Mouse (Mus musculus): ENCODE measurements around the gene Amigo2.

DNA sequence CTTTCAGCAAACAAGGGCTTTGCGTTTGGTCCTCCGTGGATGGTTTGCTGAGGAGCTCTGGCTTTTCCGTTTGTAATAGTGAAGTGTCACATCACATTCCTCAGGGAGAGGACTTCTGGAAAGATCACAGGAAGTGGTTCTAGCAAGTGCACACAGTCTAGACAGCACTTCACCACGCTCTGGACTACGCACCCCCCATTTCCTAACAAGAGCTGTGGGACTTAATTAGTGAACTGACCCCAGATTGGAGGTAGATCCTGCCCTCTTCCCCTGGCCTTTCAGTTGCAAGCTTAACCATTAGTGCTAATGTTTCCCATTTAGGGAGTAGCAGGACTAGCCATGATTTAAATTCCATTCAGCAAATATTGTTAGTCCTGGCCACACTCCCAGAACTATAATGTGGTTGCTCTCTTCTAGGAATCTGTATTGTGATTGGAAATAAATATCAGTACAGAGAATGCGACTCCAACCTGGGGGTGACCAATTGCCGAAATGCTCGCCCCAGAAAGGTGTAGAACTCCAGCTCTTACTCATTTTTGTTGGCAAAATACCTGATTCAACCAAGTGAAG is 10.2 kb upstream of the Amigo2 start:
- no peak for TF ChIP-seq CTCF (IDR thresholded peaks at IDR 0.05; ENCODE audit: control insufficient read depth, insufficient read depth, insufficient read length)
- no peak for TF ChIP-seq MAX (IDR thresholded peaks at IDR 0.05)

Measured in C2C12 (cell line).